Mouse (Mus musculus) midbrain, postnatal 0 days (tissue): ENCODE data around the gene Batf. TPM values are rescaled to one million over a fixed set of nuclear protein-coding genes. Genes with fewer than 3 reads are reported as not detected.

Experiments
- ATAC-seq: fragments of 200-750 bp; cut with Nextera tagmentation; 2 replicates; pipeline ENCODE4 v1.8.0; 2017; ENCODE audit warnings: moderate number of reproducible peaks, mild to moderate bottlenecking, moderate TSS enrichment, moderate library complexity; ENCODE audit not compliant: low FRiP score
- DNase-seq: peaks from one replicate; pipeline ENCODE4 v3.0.0-alpha.2; 2015; ENCODE audit warnings: low spot score
- H3K27ac ChIP-seq: fragments of 300-500 bp; sonication (generic); 2 replicates; pipeline ENCODE4 v1.5.1; 2014; ENCODE audit warnings: low read depth, mild to moderate bottlenecking, low read length, mixed read lengths
- H3K27me3 ChIP-seq: fragments of 300-500 bp; sonication (generic); 2 replicates; pipeline ENCODE4 v1.6.1; 2014; ENCODE audit warnings: low read length, control low read depth, mixed read lengths; ENCODE audit not compliant: insufficient read depth
- H3K36me3 ChIP-seq: fragments of 300-500 bp; sonication (generic); 2 replicates; pipeline ENCODE4 v1.6.1; 2014; ENCODE audit warnings: low read length, control low read depth, mixed read lengths; ENCODE audit not compliant: insufficient read depth
- H3K4me1 ChIP-seq: fragments of 300-500 bp; sonication (generic); 2 replicates; pipeline ENCODE4 v1.6.1; 2014; ENCODE audit warnings: mild to moderate bottlenecking, control low read depth, antibody characterized with exemption, low read length, mixed read lengths; ENCODE audit not compliant: insufficient read depth
- H3K4me2 ChIP-seq: fragments of 300-500 bp; sonication (generic); 2 replicates; pipeline ENCODE4 v1.6.1; 2014; ENCODE audit warnings: low read depth, mild to moderate bottlenecking, low read length, mixed read lengths; ENCODE audit not compliant: poor library complexity, severe bottlenecking
- H3K4me3 ChIP-seq: fragments of 300-500 bp; sonication (generic); 2 replicates; pipeline ENCODE4 v1.5.1; 2014; ENCODE audit warnings: low read depth, mild to moderate bottlenecking, low read length, moderate library complexity
- H3K9ac ChIP-seq: fragments of 300-500 bp; sonication (generic); replicated peaks from 2 replicates; pipeline ENCODE4 v1.6.1; 2014; ENCODE audit warnings: mild to moderate bottlenecking, low read length, moderate library complexity, mixed read lengths; ENCODE audit not compliant: poor library complexity, severe bottlenecking
- H3K9me3 ChIP-seq: fragments of 300-500 bp; sonication (generic); 2 replicates; pipeline ENCODE4 v1.6.1; 2016; ENCODE audit warnings: low read length, control low read depth
- CTCF ChIP-seq: IDR thresholded peaks from 2 replicates; pipeline ENCODE4 v1.5.1; 2016; ENCODE audit warnings: antibody characterized with exemption, mild to moderate bottlenecking
- WGBS: fragments of 180-500 bp; shearing (Covaris S2); extraction: QIAGEN DNeasy Blood & Tissue Kit; methylation state at CpG from one replicate; pipeline ENCODE4 v1.1.7; 2014; 5-methylcytosine and 5-hydroxymethylcytosine counted together
- polyA plus RNA-seq: library from polyadenylated mRNA; unstranded; fragments of >200 nt; fragmentation: Nextera tagmentation; extraction: Ambion mirVana; gene quantifications from 2 replicates; pipeline ENCODE4 v1.2.1, GENCODE M21; 2015
- total RNA-seq: library from RNA; depleted of rRNA; stranded (reverse); fragments of >200 nt; gene quantifications from 2 replicates; pipeline ENCODE4 v1.2.3, GENCODE M21; 2014

The Batf gene
- total and polyA plus RNA-seq, 2 experiments from 2014 or later, result 1.3 to 3.1 TPM

- no peak for DNase-seq
- no peaks in the 10 kb centered on the region for H3K9me3 ChIP-seq
- no peaks in the 10 kb centered on the region for H3K4me1 ChIP-seq
- TF ChIP-seq CTCF, result no peak
- no peak overlapping the region for H3K4me2 ChIP-seq
- no peak overlapping the region for H3K4me3 ChIP-seq
- H3K27me3 ChIP-seq, result no peaks in the 10 kb centered on the region
- no peak overlapping the region for H3K27ac ChIP-seq
- peaks cover 8% of the 10 kb centered on the region for H3K36me3 ChIP-seq
- WGBS, result 63% methylated on average over 4 of the region's 4 CpGs
- H3K9ac ChIP-seq, result no peak overlapping the region
- no peak for ATAC-seq
Measured at GRCm38 (mm10) chr12:85641564-85641931, 44.9 kb upstream of the Batf start.

- Histone ChIP-seq H3K4me1 (no peaks in the 10 kb centered on the region), H3K27me3 (no peaks in the 10 kb centered on the region), H3K36me3 (peaks cover 8% of the 10 kb centered on the region; the same call in 1 of the 2 replicates), H3K9me3 (no peaks in the 10 kb centered on the region), H3K4me2 (no peak overlapping the region), H3K27ac (no peak overlapping the region), H3K9ac (no peak overlapping the region), H3K4me3 (no peak overlapping the region)
- WGBS, result 71% methylated on average over 5 of the region's 5 CpGs
- TF ChIP-seq CTCF, result no peak
- ATAC-seq, result no peak
- DNase-seq, result no peak
Measured at GRCm38 (mm10) chr12:85643735-85644134, 42.7 kb upstream of the Batf start.

GRCm38 (mm10) chr12:85645664-85646063, 40.8 kb upstream of the Batf start:
- Histone ChIP-seq H3K4me2 (no peak overlapping the region), H3K4me3 (no peak overlapping the region), H3K36me3 (no peaks in the 10 kb centered on the region), H3K27me3 (no peaks in the 10 kb centered on the region), H3K9me3 (no peaks in the 10 kb centered on the region), H3K9ac (no peak overlapping the region), H3K4me1 (no peaks in the 10 kb centered on the region), H3K27ac (no peak overlapping the region)
- peak; percentile 42 for TF ChIP-seq CTCF
- DNase-seq (no peak), ATAC-seq (no peak)
- 89% methylated on average over 4 of the region's 4 CpGs for WGBS

GRCm38 (mm10) chr12:85647346-85647745, 39.1 kb upstream of the Batf start:
- DNase-seq (peak; percentile 34), ATAC-seq (no peak)
- H3K36me3 ChIP-seq, result no peaks in the 10 kb centered on the region
- H3K4me1 ChIP-seq, result no peaks in the 10 kb centered on the region
- no peak overlapping the region for H3K9ac ChIP-seq
- peak; percentile 60 for TF ChIP-seq CTCF
- H3K4me2 ChIP-seq, result no peak overlapping the region
- no peak overlapping the region for H3K27ac ChIP-seq
- WGBS, result 45% methylated on average over 10 of the region's 10 CpGs
- H3K9me3 ChIP-seq, result peaks cover 3% of the 10 kb centered on the region; the same call in 1 of the 2 replicates
- H3K27me3 ChIP-seq, result no peaks in the 10 kb centered on the region
- H3K4me3 ChIP-seq, result no peak overlapping the region

DNA sequence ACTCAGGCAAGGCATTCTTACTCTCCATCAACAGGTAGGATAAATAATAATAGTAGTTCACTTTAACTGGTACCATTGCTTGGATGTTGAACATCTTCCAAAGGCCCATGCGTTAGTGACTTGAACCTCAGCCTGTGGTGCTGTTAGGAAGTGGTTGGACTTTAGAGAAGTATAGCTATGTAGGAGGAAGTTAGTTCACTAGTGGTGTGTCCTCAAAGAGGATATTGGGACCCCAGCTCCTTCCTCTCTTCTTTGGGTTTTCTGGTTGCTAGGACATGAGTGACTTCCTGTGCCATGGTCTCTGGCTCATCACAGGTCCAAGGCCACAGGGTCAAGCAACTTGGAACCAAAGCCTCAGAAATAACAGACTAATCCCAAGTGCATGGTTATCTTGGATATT, 38.5 kb upstream of the Batf start:
- Histone ChIP-seq H3K4me3 (no peak overlapping the region), H3K27ac (no peak overlapping the region), H3K36me3 (no peaks in the 10 kb centered on the region), H3K9ac (no peak overlapping the region), H3K9me3 (peaks cover 3% of the 10 kb centered on the region; the same call in 1 of the 2 replicates), H3K4me2 (no peak overlapping the region), H3K27me3 (no peaks in the 10 kb centered on the region), H3K4me1 (no peaks in the 10 kb centered on the region)
- no peak for DNase-seq
- no peak for TF ChIP-seq CTCF
- no peak for ATAC-seq
- 97% methylated on average over 1 of the region's 1 CpGs for WGBS

- DNase-seq (peak; percentile 54), ATAC-seq (0 out of 2 replicates have a peak, but pooled peaks have one; percentile 23)
- H3K27ac ChIP-seq, result no peak overlapping the region
- no peak overlapping the region for H3K4me3 ChIP-seq
- no peaks in the 10 kb centered on the region for H3K4me1 ChIP-seq
- no peaks in the 10 kb centered on the region for H3K27me3 ChIP-seq
- H3K4me2 ChIP-seq, result no peak overlapping the region
- H3K36me3 ChIP-seq, result no peaks in the 10 kb centered on the region
- no peak for TF ChIP-seq CTCF
- H3K9me3 ChIP-seq, result no peaks in the 10 kb centered on the region
- no peak overlapping the region for H3K9ac ChIP-seq
- WGBS, result 14% methylated on average over 2 of the region's 2 CpGs
Measured at GRCm38 (mm10) chr12:85659319-85659718, 27.1 kb upstream of the Batf start.
